Mouse (Mus musculus) MEL (cell line): ENCODE measurements around the gene Rhov. TPM values are rescaled to one million over a fixed set of nuclear protein-coding genes. Genes with fewer than 3 reads are reported as not detected.

Source experiments
- DNase-seq: peaks from one replicate; pipeline ENCODE4 v3.0.0; 2011; ENCODE audit warnings: low read depth, low spot score
- H3K27ac ChIP-seq: 2 replicates; pipeline ENCODE4 v1.5.1; 2012; ENCODE audit warnings: low read depth, mild to moderate bottlenecking, control low read depth, low read length, moderate library complexity; ENCODE audit not compliant: control insufficient read depth
- H3K27me3 ChIP-seq, 2 experiments: fragments of 150-350 bp in 1 of 2; sonication (generic) in 1 of 2; 2 replicates each; pipeline ENCODE4 v1.6.1; 2012; ENCODE audit warnings: low read length in 2 of 2, mild to moderate bottlenecking in 2 of 2, improper control_type of control experiment in 1 of 2, moderate library complexity in 1 of 2; ENCODE audit not compliant: insufficient read depth in 2 of 2, control insufficient read depth in 1 of 2
- H3K36me3 ChIP-seq, 2 experiments: 2 replicates each; pipeline ENCODE4 v1.6.1; 2012 to 2014; ENCODE audit warnings: low read length in 2 of 2, improper control_type of control experiment in 1 of 2, inconsistent platforms in 1 of 2, mild to moderate bottlenecking in 1 of 2; ENCODE audit not compliant: insufficient read depth in 2 of 2, control insufficient read depth in 1 of 2
- H3K4me1 ChIP-seq, 2 experiments: fragments of 150-350 bp in 1 of 2; sonication (generic) in 1 of 2; 2 replicates each; pipeline ENCODE4 v1.6.1; 2012; ENCODE audit warnings: low read length in 2 of 2, improper control_type of control experiment in 1 of 2, mild to moderate bottlenecking in 1 of 2; ENCODE audit not compliant: insufficient read depth in 2 of 2, control insufficient read depth in 1 of 2
- H3K4me3 ChIP-seq, 2 experiments: fragments of 150-350 bp in 1 of 2; sonication (generic) in 1 of 2; 2 replicates each; pipeline ENCODE4 v1.5.1; 2012; ENCODE audit warnings: low read depth in 2 of 2, low read length in 2 of 2, mild to moderate bottlenecking in 2 of 2, moderate library complexity in 2 of 2, control low read depth in 1 of 2, improper control_type of control experiment in 1 of 2; ENCODE audit not compliant: control insufficient read depth in 1 of 2, insufficient read depth in 1 of 2
- H3K79me2 ChIP-seq: 2 replicates; pipeline ENCODE4 v1.6.1; 2012; ENCODE audit warnings: mild to moderate bottlenecking, low read length, moderate library complexity; ENCODE audit not compliant: control insufficient read depth, poor library complexity, insufficient read depth
- H3K9ac ChIP-seq: 2 replicates; pipeline ENCODE4 v1.6.1; 2012; ENCODE audit warnings: low read depth, mild to moderate bottlenecking, control low read depth, low read length, moderate library complexity; ENCODE audit not compliant: control insufficient read depth, poor library complexity, severe bottlenecking
- H3K9me3 ChIP-seq: fragments of 150-350 bp; sonication (generic); replicated peaks from 2 replicates; pipeline ENCODE4 v1.6.1; 2012; ENCODE audit warnings: mild to moderate bottlenecking, low read length, improper control_type of control experiment, moderate library complexity; ENCODE audit not compliant: insufficient read depth
- BHLHE40 ChIP-seq: IDR thresholded peaks from 2 replicates; pipeline ENCODE4 v1.6.1; 2012; ENCODE audit warnings: low read depth, mild to moderate bottlenecking, inconsistent platforms, low read length, improper control_type of control experiment, borderline replicate concordance
- CHD1 ChIP-seq: IDR thresholded peaks from 2 replicates; pipeline ENCODE4 v1.6.1; 2012; ENCODE audit warnings: low read depth, mild to moderate bottlenecking, inconsistent platforms, low read length, improper control_type of control experiment
- CHD2 ChIP-seq: IDR thresholded peaks from 2 replicates; pipeline ENCODE4 v1.6.1; 2011; ENCODE audit warnings: low read length, improper control_type of control experiment
- EP300 ChIP-seq, 2 experiments: IDR thresholded peaks; 2 replicates each; pipeline ENCODE4 v1.6.1; 2011; ENCODE audit warnings: improper control_type of control experiment in 2 of 2, low read length in 2 of 2, low read depth in 1 of 2, mild to moderate bottlenecking in 1 of 2
- ETS1 ChIP-seq: IDR thresholded peaks from 2 replicates; pipeline ENCODE4 v1.6.1; 2012; ENCODE audit warnings: low read depth, mild to moderate bottlenecking, inconsistent platforms, low read length, improper control_type of control experiment, moderate library complexity
- GABPA ChIP-seq: IDR thresholded peaks from 2 replicates; pipeline ENCODE4 v1.6.1; 2012; ENCODE audit warnings: low read depth, mild to moderate bottlenecking, inconsistent platforms, low read length, improper control_type of control experiment, moderate library complexity
- GATA1 ChIP-seq: IDR thresholded peaks from 2 replicates; pipeline ENCODE4 v1.6.1; 2011; ENCODE audit warnings: low read depth, low read length, improper control_type of control experiment
- HCFC1 ChIP-seq: IDR thresholded peaks from 2 replicates; pipeline ENCODE4 v1.6.1; 2012; ENCODE audit warnings: low read depth, mild to moderate bottlenecking, inconsistent platforms, low read length, improper control_type of control experiment, moderate library complexity
- JUND ChIP-seq: IDR thresholded peaks from 2 replicates; pipeline ENCODE4 v1.6.1; 2011; ENCODE audit warnings: low read depth, mild to moderate bottlenecking, improper control_type of control experiment, low read length
- MAFK ChIP-seq: IDR thresholded peaks from 2 replicates; pipeline ENCODE4 v1.6.1; 2011; ENCODE audit warnings: low read depth, mild to moderate bottlenecking, low read length, improper control_type of control experiment, borderline replicate concordance
- MAX ChIP-seq: IDR thresholded peaks from 2 replicates; pipeline ENCODE4 v1.6.1; 2011; ENCODE audit warnings: low read length, improper control_type of control experiment
- MAZ ChIP-seq: IDR thresholded peaks from 2 replicates; pipeline ENCODE4 v1.6.1; 2012; ENCODE audit warnings: low read depth, mild to moderate bottlenecking, inconsistent platforms, low read length, improper control_type of control experiment
- MEF2A ChIP-seq: IDR thresholded peaks from 2 replicates; pipeline ENCODE4 v1.6.1; 2014; ENCODE audit warnings: low read depth, mild to moderate bottlenecking, inconsistent platforms, low read length, improper control_type of control experiment; ENCODE audit not compliant: poor library complexity, insufficient replicate concordance, severe bottlenecking; ENCODE audit errors: extremely low read depth
- MXI1 ChIP-seq: IDR thresholded peaks from 2 replicates; pipeline ENCODE4 v1.6.1; 2011; ENCODE audit warnings: mild to moderate bottlenecking, low read depth, low read length, improper control_type of control experiment
- MYC ChIP-seq: IDR thresholded peaks from 2 replicates; pipeline ENCODE4 v1.6.1; 2011; ENCODE audit warnings: low read depth, mild to moderate bottlenecking, low read length, improper control_type of control experiment, moderate library complexity
- NRF1 ChIP-seq: IDR thresholded peaks from 2 replicates; pipeline ENCODE4 v1.6.1; 2014; ENCODE audit warnings: low read depth, mild to moderate bottlenecking, inconsistent platforms, low read length, improper control_type of control experiment, moderate library complexity; ENCODE audit not compliant: poor library complexity, insufficient read depth, severe bottlenecking
- POLR2AphosphoS2 ChIP-seq: IDR thresholded peaks from 2 replicates; pipeline ENCODE4 v1.6.1; 2011; ENCODE audit warnings: low read length, improper control_type of control experiment
- POLR2AphosphoS5 ChIP-seq: IDR thresholded peaks from 2 replicates; pipeline ENCODE4 v1.6.1; 2012; ENCODE audit warnings: low read depth, borderline replicate concordance, mild to moderate bottlenecking, inconsistent platforms, low read length, moderate library complexity, mixed read lengths
- RAD21 ChIP-seq: IDR thresholded peaks from 2 replicates; pipeline ENCODE4 v1.6.1; 2011; ENCODE audit warnings: mild to moderate bottlenecking, low read depth, low read length, improper control_type of control experiment
- RCOR1 ChIP-seq: IDR thresholded peaks from 2 replicates; pipeline ENCODE4 v1.6.1; 2012; ENCODE audit warnings: low read depth, mild to moderate bottlenecking, inconsistent platforms, low read length, improper control_type of control experiment
- SIN3A ChIP-seq: IDR thresholded peaks from 2 replicates; pipeline ENCODE4 v1.6.1; 2012; ENCODE audit warnings: low read length, improper control_type of control experiment, inconsistent platforms
- TAL1 ChIP-seq: IDR thresholded peaks from 2 replicates; pipeline ENCODE4 v1.6.1; 2012; ENCODE audit warnings: mild to moderate bottlenecking, inconsistent platforms, low read length, moderate library complexity, mixed read lengths
- TBP ChIP-seq: IDR thresholded peaks from 2 replicates; pipeline ENCODE4 v1.8.0; 2011; ENCODE audit warnings: low read depth, low read length, improper control_type of control experiment
- TCF12 ChIP-seq: IDR thresholded peaks from 2 replicates; pipeline ENCODE4 v1.6.1; 2014; ENCODE audit warnings: low read depth, mild to moderate bottlenecking, inconsistent platforms, low read length, improper control_type of control experiment, moderate library complexity
- UBTF ChIP-seq: IDR thresholded peaks from 2 replicates; pipeline ENCODE4 v1.6.1; 2012; ENCODE audit warnings: low read depth, mild to moderate bottlenecking, inconsistent platforms, low read length, improper control_type of control experiment, moderate library complexity, borderline replicate concordance; ENCODE audit not compliant: insufficient read depth
- USF1 ChIP-seq: IDR thresholded peaks from 2 replicates; pipeline ENCODE4 v1.6.1; 2014; ENCODE audit warnings: low read depth, mild to moderate bottlenecking, inconsistent platforms, low read length, improper control_type of control experiment, moderate library complexity
- ZC3H11A ChIP-seq: IDR thresholded peaks from 2 replicates; pipeline ENCODE4 v1.6.1; 2012; ENCODE audit warnings: low read depth, mild to moderate bottlenecking, inconsistent platforms, low read length, improper control_type of control experiment
- ZMIZ1 ChIP-seq: IDR thresholded peaks from 2 replicates; pipeline ENCODE4 v1.6.1; 2012; ENCODE audit warnings: low read depth, mild to moderate bottlenecking, inconsistent platforms, low read length, improper control_type of control experiment, moderate library complexity
- ZNF384 ChIP-seq: IDR thresholded peaks from 2 replicates; pipeline ENCODE4 v1.6.1; 2012; ENCODE audit warnings: low read depth, mild to moderate bottlenecking, inconsistent platforms, low read length, improper control_type of control experiment
- polyA plus RNA-seq, 2 experiments: library from polyadenylated mRNA; stranded (reverse) in 1 of 2; unstranded in 1 of 2; fragments of >175 nt in 1 of 2; fragments of >200 nt in 1 of 2; gene quantifications; 2 replicates each; pipeline versions ENCODE4 v1.2.1 to v1.2.4; 2012; ENCODE audit warnings: low replicate concordance in 2 of 2, low read depth in 1 of 2; ENCODE audit not compliant: insufficient read length in 2 of 2, insufficient read depth in 1 of 2, missing spikeins in 1 of 2
- total RNA-seq: library from RNA; depleted of rRNA; stranded (reverse); fragments of 300-350 nt; gene quantifications from 2 replicates; pipeline ENCODE4 v1.2.3, GENCODE M21; 2012

The Rhov gene
- total and polyA plus RNA-seq, 3 experiments: not detected

DNA sequence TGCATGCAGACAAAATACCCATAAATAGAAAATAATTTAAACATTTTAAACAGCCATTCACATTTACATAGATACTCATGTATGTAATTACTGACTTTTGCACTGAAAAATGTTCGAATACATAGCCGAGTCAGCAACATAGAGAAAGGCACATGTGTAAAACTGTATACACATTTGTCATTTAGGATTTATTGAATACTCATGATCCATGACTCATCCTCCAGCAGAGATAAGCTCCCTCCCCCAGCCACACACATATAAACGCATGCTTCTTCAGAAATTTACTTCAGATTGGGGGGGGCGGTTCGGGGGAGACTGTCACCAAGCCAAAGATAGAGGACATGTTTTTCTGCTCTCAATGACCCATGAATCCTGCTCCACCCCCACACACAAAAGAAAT is 7.3 kb downstream of the Rhov start:
- Histone ChIP-seq H3K4me1 (peaks cover 4 to 17% of the 10 kb centered on the region in 2 experiments; a peak in 3 of 4 replicates), H3K9ac (no peak overlapping the region), H3K4me3 (no peak overlapping the region), H3K27ac (no peak overlapping the region), H3K27me3 (no peaks in the 10 kb centered on the region; a peak in 2 of 4 replicates), H3K36me3 (peaks cover 0 to 6% of the 10 kb centered on the region in 2 experiments; a peak in 1 of 4 replicates), H3K9me3 (no peaks in the 10 kb centered on the region), H3K79me2 (no peaks in the 10 kb centered on the region)
- peak; percentile 35 for DNase-seq
- TF ChIP-seq RCOR1 (0 out of 2 replicates have a peak, but pooled peaks have one; percentile 31), POLR2AphosphoS2 (no peak), JUND (peak; percentile 77; the same call in 1 of the 2 replicates), GATA1 (peak; percentile 60), ETS1 (peak; percentile 69), HCFC1 (no peak), MYC (0 out of 2 replicates have a peak, but pooled peaks have one; percentile 59), BHLHE40 (peak; percentile 41; the same call in 1 of the 2 replicates), TAL1 (no peak), MEF2A (no peak), GABPA (no peak), MAX (peak; percentile 31; the same call in 1 of the 2 replicates), EP300 (IDR thresholded peaks at IDR 0.05; ENCODE audit: low read depth in 1 of 2, low read length in 2 of 2) (peak; percentile 28 to 51; a peak in 1 of 4 replicates)

DNA sequence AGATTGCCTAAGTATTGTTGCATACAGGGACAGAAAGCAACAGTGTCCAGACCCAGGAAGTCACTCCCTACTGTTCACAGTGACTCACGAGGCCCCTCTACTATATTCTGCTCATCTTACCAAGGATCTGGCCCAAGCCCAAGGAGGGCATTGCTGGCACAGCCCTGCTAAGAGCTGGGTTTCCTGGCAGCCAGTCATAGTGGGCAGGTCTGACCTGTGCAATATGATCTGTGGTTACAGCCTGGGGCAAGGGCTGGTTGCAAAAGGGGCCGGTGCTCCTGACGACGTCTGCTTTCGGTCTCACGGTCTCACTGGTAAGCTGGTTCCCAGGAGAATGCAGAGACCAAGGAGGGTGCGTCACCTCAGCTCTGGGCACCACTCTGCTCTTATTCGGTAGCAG is 8.1 kb downstream of the Rhov start:
- Histone ChIP-seq H3K9me3 (no peaks in the 10 kb centered on the region), H3K27ac (no peak overlapping the region), H3K4me3 (peak overlapping the region; percentile 21 to 26; a peak in 3 of 4 replicates), H3K27me3 (no peaks in the 10 kb centered on the region; a peak in 2 of 4 replicates), H3K79me2 (no peaks in the 10 kb centered on the region), H3K4me1 (peaks cover 4 to 17% of the 10 kb centered on the region in 2 experiments; a peak in 3 of 4 replicates), H3K9ac (peak overlapping the region; percentile 3; the same call in 1 of the 2 replicates), H3K36me3 (peaks cover 0 to 6% of the 10 kb centered on the region in 2 experiments; a peak in 1 of 4 replicates)
- DNase-seq: peak; percentile 21
- TF ChIP-seq TBP: no peak
- TF ChIP-seq TCF12: no peak
- no peak for TF ChIP-seq NRF1
- no peak for TF ChIP-seq UBTF
- TF ChIP-seq ZMIZ1: no peak
- TF ChIP-seq CHD1: no peak
- no peak for TF ChIP-seq MAZ
- TF ChIP-seq MAX: no peak
- no peak for TF ChIP-seq SIN3A
- no peak for TF ChIP-seq MAFK
- no peak for TF ChIP-seq MXI1
- TF ChIP-seq ZNF384: no peak
- no peak for TF ChIP-seq RAD21
- no peak for TF ChIP-seq RCOR1
- no peak for TF ChIP-seq POLR2AphosphoS5
- no peak for TF ChIP-seq ZC3H11A
- TF ChIP-seq HCFC1: no peak
- no peak for TF ChIP-seq USF1
- TF ChIP-seq CHD2: no peak
